Mouse (Mus musculus) embryonic facial prominence, embryonic 14.5 days (tissue): Measurements from ENCODE around the gene Ugt1a9. TPM values are rescaled to one million over a fixed set of nuclear protein-coding genes. Genes with fewer than 3 reads are reported as not detected.

Source experiments
- ATAC-seq: fragments of 200-750 bp; cut with Nextera tagmentation; 2 replicates; pipeline ENCODE4 v1.8.0; 2017; ENCODE audit warnings: low read depth, moderate number of reproducible peaks, moderate TSS enrichment
- DNase-seq: peaks from one replicate; pipeline ENCODE4 v3.0.0-alpha.2; 2015; ENCODE audit warnings: low spot score
- H3K27ac ChIP-seq: fragments of 300-500 bp; sonication (generic); replicated peaks from 2 replicates; pipeline ENCODE4 v1.5.1; 2014; ENCODE audit warnings: low read depth, mild to moderate bottlenecking, low read length, moderate library complexity
- H3K27me3 ChIP-seq: fragments of 300-500 bp; sonication (generic); replicated peaks from 2 replicates; pipeline ENCODE4 v1.6.1; 2014; ENCODE audit warnings: low read length; ENCODE audit not compliant: control insufficient read depth, insufficient read depth
- H3K36me3 ChIP-seq: fragments of 300-500 bp; sonication (generic); 2 replicates; pipeline ENCODE4 v1.6.1; 2014; ENCODE audit warnings: low read length, mixed read lengths; ENCODE audit not compliant: control insufficient read depth, insufficient read depth
- H3K4me1 ChIP-seq: fragments of 300-500 bp; sonication (generic); 2 replicates; pipeline ENCODE4 v1.6.1; 2014; ENCODE audit warnings: antibody characterized with exemption, low read length; ENCODE audit not compliant: control insufficient read depth, insufficient read depth
- H3K4me2 ChIP-seq: fragments of 300-500 bp; sonication (generic); 2 replicates; pipeline ENCODE4 v1.6.1; 2014; ENCODE audit warnings: low read depth, mild to moderate bottlenecking, low read length, moderate library complexity, mixed read lengths
- H3K4me3 ChIP-seq: fragments of 300-500 bp; sonication (generic); 2 replicates; pipeline ENCODE4 v1.5.1; 2014; ENCODE audit warnings: low read depth, mild to moderate bottlenecking, low read length
- H3K9ac ChIP-seq: fragments of 300-500 bp; sonication (generic); 2 replicates; pipeline ENCODE4 v1.6.1; 2014; ENCODE audit warnings: low read depth, mild to moderate bottlenecking, low read length, moderate library complexity, mixed read lengths
- H3K9me3 ChIP-seq: fragments of 300-500 bp; sonication (generic); 2 replicates; pipeline ENCODE4 v1.6.1; 2016; ENCODE audit warnings: low read length; ENCODE audit not compliant: control insufficient read depth
- WGBS: fragments of 180-500 bp; shearing (Covaris S2); extraction: QIAGEN DNeasy Blood & Tissue Kit; methylation state at CpG from one replicate; pipeline ENCODE4 v1.1.7; 2014; 5-methylcytosine and 5-hydroxymethylcytosine counted together
- polyA plus RNA-seq: library from polyadenylated mRNA; unstranded; fragments of >200 nt; fragmentation: Nextera tagmentation; extraction: Ambion mirVana; gene quantifications from 2 replicates; pipeline ENCODE4 v1.2.1, GENCODE M21; 2014

Gene Ugt1a9
- polyA plus RNA-seq, 1 experiment from 2014 or later = not detected

GRCm38 (mm10) chr1:88179657-88180056 is 109.1 kb downstream of the Ugt1a9 start:
- no peak overlapping the region for H3K4me2 ChIP-seq
- H3K9ac ChIP-seq = no peak overlapping the region
- ATAC-seq = no peak
- no peak overlapping the region for H3K27ac ChIP-seq
- H3K9me3 ChIP-seq = peaks cover 21% of the 10 kb centered on the region
- no peak for DNase-seq
- no peaks in the 10 kb centered on the region for H3K4me1 ChIP-seq
- no peaks in the 10 kb centered on the region for H3K36me3 ChIP-seq
- WGBS = 73% methylated on average over 1 of the region's 1 CpGs
- no peak overlapping the region for H3K4me3 ChIP-seq
- H3K27me3 ChIP-seq = no peaks in the 10 kb centered on the region

DNA sequence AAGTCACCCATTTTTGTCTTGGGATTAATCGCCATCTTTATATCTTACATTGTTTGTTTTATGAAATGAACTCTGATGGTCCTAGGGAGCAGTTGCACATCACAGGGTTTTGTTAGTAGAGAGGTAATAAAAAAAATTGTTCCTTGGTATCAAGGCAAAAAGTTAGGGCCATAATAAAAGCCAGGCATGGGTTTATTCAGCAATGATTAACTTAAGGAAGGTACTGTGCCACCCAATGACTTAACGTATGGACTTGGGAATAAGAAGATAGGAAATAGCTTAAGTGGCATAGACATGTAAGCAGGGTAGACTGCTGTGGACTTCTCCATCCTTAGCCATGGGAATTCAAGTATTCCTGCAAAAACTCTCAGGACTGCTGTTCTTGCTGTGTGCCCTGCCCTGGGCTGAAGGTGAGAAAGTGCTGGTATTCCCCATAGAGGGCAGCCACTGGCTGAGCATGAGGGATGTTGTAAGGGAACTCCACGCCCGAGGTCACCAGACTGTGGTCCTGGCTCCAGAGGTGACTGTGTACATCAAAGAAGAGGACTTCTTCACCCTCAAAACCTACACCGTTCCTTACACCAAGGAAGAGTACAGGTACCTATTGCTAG is 115.8 kb downstream of the Ugt1a9 start:
- 0 out of 2 replicates have a peak, but pooled peaks cover 3% of the 10 kb centered on the region for H3K9me3 ChIP-seq
- H3K4me1 ChIP-seq = no peaks in the 10 kb centered on the region
- no peaks in the 10 kb centered on the region for H3K27me3 ChIP-seq
- no peaks in the 10 kb centered on the region for H3K36me3 ChIP-seq
- no peak overlapping the region for H3K9ac ChIP-seq
- WGBS = 85% methylated on average over 5 of the region's 5 CpGs
- H3K4me3 ChIP-seq = no peak overlapping the region
- no peak overlapping the region for H3K4me2 ChIP-seq
- DNase-seq = no peak
- ATAC-seq = no peak
- no peak overlapping the region for H3K27ac ChIP-seq

DNA sequence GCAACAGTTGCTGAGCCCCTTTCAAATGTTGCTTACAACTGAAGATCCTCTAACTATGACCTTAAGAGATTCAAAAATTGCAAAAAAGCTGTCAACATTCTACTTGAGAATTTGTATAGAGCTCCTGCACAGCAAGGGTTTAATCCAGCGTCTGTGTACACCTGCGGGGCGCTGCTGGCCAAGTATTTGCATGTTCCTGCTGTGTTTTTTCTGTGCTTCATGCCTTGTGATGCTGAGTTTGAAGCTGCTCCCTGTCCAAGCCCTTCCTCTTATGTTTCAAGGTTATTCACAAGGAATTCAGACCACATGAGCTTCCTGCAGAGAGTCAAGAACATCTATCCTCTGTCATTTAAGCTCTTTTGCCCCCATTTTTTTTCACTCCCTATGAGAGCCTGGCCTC is 121.5 kb downstream of the Ugt1a9 start:
- WGBS = 83% methylated on average over 3 of the region's 3 CpGs
- no peaks in the 10 kb centered on the region for H3K4me1 ChIP-seq
- no peak overlapping the region for H3K4me2 ChIP-seq
- ATAC-seq (no peak), DNase-seq (no peak)
- no peaks in the 10 kb centered on the region for H3K27me3 ChIP-seq
- H3K36me3 ChIP-seq = no peaks in the 10 kb centered on the region
- no peak overlapping the region for H3K27ac ChIP-seq
- no peak overlapping the region for H3K4me3 ChIP-seq
- no peak overlapping the region for H3K9ac ChIP-seq
- H3K9me3 ChIP-seq = 0 out of 2 replicates have a peak, but pooled peaks cover 3% of the 10 kb centered on the region

DNA sequence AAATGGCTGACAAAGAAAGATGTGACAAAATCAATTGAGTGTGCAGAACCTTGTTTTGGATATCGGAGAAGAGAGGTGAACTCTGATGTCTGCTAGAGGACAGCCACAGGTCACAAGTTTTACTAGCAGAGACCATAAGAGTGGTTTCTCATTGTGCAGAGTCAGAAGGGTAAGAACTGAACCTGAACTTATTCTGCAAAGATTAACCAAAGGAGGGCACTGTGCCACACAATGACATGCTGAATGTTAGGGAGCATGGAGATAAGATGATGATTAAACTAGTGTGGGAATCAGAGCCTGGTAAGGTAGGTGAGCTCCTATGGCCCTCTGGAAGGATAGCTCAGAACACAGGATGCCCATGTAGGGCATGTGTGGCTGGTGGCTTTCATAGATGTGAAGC is 125.1 kb downstream of the Ugt1a9 start:
- WGBS = 91% methylated on average over 1 of the region's 1 CpGs
- Histone ChIP-seq H3K9me3 (no peaks in the 10 kb centered on the region), H3K4me3 (no peak overlapping the region)

DNA sequence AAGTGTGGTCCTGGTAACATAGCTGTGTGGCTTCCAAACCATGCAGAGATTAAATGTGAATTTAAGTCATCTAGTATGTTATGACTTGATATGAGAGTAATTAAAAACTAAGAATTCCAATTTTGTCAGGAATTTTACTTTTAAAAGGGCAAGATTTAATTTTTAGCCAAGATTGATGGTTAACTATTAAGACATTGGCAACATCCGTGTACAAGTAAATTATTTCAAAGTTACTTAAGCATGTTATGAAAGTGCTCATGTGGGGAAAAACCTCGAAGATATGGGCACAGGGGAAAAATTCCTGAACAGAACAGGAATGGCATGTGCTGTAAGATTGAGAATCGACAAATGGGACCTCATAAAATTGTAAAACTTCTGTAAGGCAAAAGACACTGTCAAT is 126.8 kb downstream of the Ugt1a9 start:
- DNase-seq (no peak), ATAC-seq (no peak)
- Histone ChIP-seq H3K4me1 (no peaks in the 10 kb centered on the region), H3K9me3 (no peaks in the 10 kb centered on the region), H3K27ac (no peak overlapping the region), H3K4me2 (no peak overlapping the region), H3K9ac (no peak overlapping the region), H3K4me3 (no peak overlapping the region), H3K27me3 (no peaks in the 10 kb centered on the region), H3K36me3 (no peaks in the 10 kb centered on the region)
- WGBS = 62% methylated on average over 3 of the region's 3 CpGs

More for the DNA sequence above, 125.1 kb downstream of the Ugt1a9 start:
- Histone ChIP-seq H3K27me3 (no peaks in the 10 kb centered on the region), H3K27ac (no peak overlapping the region), H3K4me2 (no peak overlapping the region), H3K36me3 (no peaks in the 10 kb centered on the region), H3K4me1 (no peaks in the 10 kb centered on the region), H3K9ac (no peak overlapping the region)
- DNase-seq (no peak), ATAC-seq (no peak)

DNA sequence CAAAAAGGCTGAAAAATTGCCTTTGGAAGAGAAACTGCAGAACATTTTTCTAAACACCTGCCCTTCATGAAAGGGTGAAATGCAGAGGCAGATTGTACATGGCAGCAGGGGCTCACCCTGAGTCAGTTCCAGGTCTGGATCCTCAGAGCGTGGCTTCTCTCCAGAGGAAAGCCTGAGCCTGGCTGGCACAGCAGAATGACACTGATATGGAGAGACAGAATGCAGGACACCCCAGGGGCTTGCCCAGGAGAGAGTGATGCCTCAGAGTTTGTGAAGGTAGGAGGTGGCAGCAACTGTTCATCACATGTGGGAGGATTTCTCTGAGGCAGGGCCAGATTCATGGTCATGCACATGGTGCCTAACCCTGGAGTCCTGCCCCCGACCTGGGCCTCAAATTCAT is 129.4 kb downstream of the Ugt1a9 start:
- Histone ChIP-seq H3K27me3 (no peaks in the 10 kb centered on the region), H3K27ac (no peak overlapping the region), H3K4me2 (no peak overlapping the region), H3K36me3 (no peaks in the 10 kb centered on the region), H3K4me1 (no peaks in the 10 kb centered on the region; the same call in 1 of the 2 replicates), H3K4me3 (no peak overlapping the region), H3K9me3 (peaks cover 16% of the 10 kb centered on the region), H3K9ac (no peak overlapping the region)
- DNase-seq (no peak), ATAC-seq (no peak)
- WGBS = 42% methylated on average over 2 of the region's 2 CpGs

- Histone ChIP-seq H3K4me3 (no peak within 1 kb of the TSS), H3K27ac (no peak within 1 kb of the TSS), H3K4me1 (no peaks in the 10 kb centered on the region; the same call in 1 of the 2 replicates), H3K4me2 (no peak within 1 kb of the TSS), H3K9ac (no peak within 1 kb of the TSS), H3K9me3 (peaks cover 17% of the 10 kb centered on the region), H3K36me3 (no peaks in the 10 kb centered on the region), H3K27me3 (no peaks in the 10 kb centered on the region)
- DNase-seq (no peak), ATAC-seq (no peak)
- 82% methylated on average over 7 of the region's 7 CpGs for WGBS
These were observed 129.9 kb downstream of the Ugt1a9 start, which contains the start of gene Ugt1a2 for GRCm38 (mm10) chr1:88200456-88200855. TSS of gene Ugt1a2 (plus strand) at chr1:88200601.

DNA sequence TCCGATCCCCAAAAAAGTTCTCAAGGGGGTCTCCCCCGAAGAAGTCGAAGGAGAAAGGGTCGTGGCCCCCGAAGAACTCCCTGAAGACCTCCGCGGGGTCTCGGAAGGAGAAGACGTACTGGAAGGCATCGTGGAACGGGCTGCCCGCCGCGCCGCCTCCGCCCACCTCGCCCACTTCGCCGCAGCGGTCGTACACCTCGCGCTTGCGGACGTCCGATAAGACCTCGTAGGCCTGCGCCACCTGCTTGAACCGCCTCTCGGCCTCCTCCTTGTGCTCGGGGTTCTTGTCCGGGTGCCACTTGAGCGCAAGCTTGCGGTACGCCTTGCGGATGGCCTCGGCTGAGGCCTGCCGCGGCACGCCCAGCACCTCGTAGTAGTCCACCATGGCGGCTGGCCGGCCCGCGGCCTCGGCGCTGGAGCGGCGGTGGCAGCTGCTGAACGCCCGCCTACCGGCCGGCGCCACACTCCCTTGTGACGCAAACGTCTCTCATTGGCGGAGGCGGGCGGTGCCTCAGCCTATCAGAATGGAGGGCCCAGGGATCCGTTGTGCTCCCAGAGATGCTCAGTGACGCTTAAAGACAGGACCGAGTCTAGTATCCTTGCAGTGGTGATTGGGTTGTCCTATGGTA is 134.8 kb downstream of the Ugt1a9 start, which contains the start of gene Dnajb3:
Dnajb3 (minus strand) TSS at position 489 of the 629 bp plus-strand sequence.
- ATAC-seq (peak; percentile 99), DNase-seq (peak; percentile 93)
- H3K4me1 ChIP-seq = no peaks in the 10 kb centered on the region; the same call in 1 of the 2 replicates
- peak within 1 kb of the TSS; percentile 51 for H3K4me3 ChIP-seq
- H3K36me3 ChIP-seq = no peaks in the 10 kb centered on the region
- peak within 1 kb of the TSS; percentile 73 for H3K9ac ChIP-seq
- WGBS = 14% methylated on average over 27 of the region's 62 CpGs
- peaks cover 17% of the 10 kb centered on the region for H3K9me3 ChIP-seq
- H3K27ac ChIP-seq = no peak within 1 kb of the TSS
- no peaks in the 10 kb centered on the region for H3K27me3 ChIP-seq
- H3K4me2 ChIP-seq = peak within 1 kb of the TSS; percentile 77
